Mouse (Mus musculus) subcutaneous adipose tissue, adult 2 months (tissue): ENCODE results near the gene Cacna1f. TPM values are rescaled to one million over a fixed set of nuclear protein-coding genes. Genes with fewer than 3 reads are reported as not detected.

Source experiments
- polyA plus RNA-seq: library from polyadenylated mRNA; depleted of rRNA; stranded (reverse); fragments of >200 nt; gene quantifications from 2 replicates; pipeline ENCODE4 v1.2.3, GENCODE M21; 2012; ENCODE audit warnings: low replicate concordance; rRNA removed

The Cacna1f gene
- 0.03 and 0.06 TPM in 2 replicates for polyA plus RNA-seq

DNA sequence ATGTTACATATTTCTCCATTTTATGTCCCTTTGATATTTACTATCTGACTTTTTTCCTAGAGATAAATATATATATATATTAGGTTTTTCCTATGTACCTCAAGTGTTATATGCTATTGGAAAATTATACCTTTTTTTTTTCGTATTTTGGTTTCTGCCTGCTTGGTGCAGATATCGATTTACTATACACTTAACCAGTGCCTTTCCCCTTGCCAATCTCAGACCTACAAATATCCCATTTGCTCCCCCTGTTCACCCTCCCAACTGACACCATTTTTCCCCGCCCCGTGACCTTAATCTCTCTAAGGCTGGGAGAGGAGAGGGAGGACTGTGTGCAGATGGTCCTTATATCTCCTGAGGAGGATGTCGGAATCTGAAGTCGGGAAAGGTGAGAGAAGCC lies at the start of gene Cacna1f:
Gene Cacna1f, plus strand, starts transcription at position 301 of the 400 bp plus-strand sequence.

DNA sequence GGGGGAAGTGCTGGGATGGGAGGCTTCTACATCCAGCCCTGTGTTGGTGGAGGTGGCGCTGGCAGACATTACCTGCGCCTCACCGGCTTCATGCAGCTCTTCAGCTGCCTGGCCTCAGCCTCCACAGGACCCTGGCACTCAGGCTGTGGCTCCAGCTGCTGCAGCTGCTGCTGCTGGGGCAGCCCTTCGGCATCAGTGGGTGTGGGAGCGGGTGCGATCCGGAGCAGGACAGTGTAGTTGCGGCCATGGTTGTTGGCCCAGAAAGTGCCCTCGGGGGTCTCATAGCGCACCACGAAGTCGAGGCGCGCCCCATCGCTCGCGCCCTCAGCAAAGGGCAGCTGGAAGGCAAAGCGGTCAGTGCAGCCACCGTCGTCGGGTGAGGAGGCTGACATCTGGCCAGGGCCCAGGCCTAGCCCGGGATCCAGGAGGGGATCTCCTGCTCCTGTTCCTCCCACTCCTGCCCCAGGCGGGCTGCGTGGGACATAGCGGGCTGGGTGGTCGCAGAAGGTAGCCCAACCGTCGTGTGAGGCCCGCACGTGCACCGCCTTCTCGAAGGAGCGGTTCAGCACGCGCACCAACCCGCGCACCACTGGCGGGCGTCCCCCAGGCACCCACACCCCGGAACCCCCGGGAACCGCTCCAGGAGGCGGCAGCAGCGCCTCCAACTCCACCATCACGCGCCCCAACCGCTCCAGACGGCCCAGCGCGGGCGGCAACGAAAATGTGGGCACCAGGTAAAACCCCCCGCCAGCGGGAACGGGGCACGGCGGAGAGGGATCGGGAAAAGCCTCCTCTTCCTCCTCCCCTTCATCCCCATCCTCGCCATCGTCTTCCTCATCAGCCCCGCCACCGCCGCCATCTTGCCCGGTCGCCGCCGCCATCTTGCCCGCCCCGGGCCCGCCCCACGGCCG lies 33.5 kb upstream of the Cacna1f start, which contains the start of gene Foxp3:
Gene Foxp3, plus strand, starts transcription at position 469 of the 911 bp plus-strand sequence.

DNA sequence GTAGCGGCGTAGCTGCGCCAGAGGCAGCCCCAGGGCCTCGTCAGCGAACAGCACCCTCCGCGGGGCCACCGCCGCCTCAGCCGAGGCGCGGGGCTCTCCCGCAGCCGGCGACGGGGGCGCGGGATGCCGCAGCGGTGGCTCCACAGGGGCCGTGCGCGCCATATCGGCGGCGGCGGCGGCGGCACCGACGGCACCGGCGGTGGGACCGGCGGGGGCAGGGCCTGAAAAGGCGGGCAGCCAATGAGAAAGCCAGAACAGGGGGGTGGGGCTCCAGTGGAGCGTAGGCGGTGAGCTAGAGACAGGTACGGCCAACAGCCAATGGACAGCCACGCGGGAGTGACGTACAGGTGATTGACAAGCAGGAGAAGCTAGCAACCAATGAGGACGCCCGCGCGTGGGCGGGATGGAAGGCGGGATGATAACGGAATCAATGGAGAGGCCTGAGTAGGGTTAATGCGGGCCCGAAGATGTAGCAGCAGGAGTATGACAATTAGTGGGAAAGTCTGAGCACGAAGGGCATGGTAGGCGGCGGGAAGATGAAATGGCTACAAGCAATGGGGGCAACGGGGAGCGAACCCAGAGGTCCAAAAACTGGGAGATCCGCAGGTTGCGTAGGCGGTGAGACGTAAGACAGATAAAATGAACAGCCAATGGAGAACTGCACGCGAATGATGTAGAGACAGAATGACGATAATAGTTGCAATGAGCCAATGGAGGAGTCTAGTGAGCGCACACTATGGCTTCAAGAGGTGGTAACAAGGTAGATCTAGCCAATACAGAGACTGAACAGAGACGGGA lies 32.6 kb upstream of the Cacna1f start, which contains the start of gene Ppp1r3f:
Gene Ppp1r3f, minus strand, starts transcription at position 197 of the 798 bp plus-strand sequence.

DNA sequence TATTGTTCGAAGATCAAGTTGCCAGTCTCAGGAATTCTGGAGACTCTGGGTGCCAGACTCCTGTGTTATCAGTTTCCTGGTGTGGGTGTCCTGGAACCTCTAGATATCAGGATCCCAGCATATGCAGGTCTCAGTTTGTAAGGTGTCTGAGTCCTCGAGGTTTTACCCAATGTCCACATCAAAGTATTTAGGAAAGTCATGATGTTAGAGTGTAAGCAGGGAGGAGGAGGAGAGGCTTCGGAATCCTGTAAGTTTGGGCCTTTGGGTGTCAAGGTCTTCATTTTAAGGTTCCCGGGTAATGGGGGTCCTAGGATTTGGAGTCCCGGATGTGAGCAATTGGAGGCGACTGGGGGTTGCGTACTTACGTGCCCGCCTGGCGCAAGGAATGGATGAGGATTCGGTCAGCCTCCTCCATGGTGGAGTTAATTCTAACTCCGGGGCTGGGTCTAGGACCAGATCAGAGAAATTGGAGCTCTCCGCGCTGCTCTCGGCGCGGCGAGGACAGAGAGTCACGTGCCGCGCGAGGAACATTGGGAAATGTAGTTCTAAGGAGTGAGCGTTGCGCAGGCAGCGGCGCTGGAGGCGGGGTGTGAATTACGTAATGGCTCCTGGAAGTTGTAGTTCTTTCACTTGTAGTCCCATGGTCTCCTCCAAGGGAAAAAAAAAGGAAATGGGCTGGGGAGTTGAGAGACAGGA lies 1.9 kb upstream of the Cacna1f start, which contains the start of gene Ccdc22:
Gene Ccdc22, minus strand, starts transcription at position 639 of the 696 bp plus-strand sequence.

GRCm38 (mm10) chrX:7638401-7639091 lies 31.7 kb downstream of the Cacna1f start, which contains the start of gene Syp:
Gene Syp, plus strand, starts transcription at chrX:7638471.

GRCm38 (mm10) chrX:7657221-7657639 lies 50.3 kb downstream of the Cacna1f start, which contains the start of gene Prickle3:
Gene Prickle3, plus strand, starts transcription at chrX:7657260.

DNA sequence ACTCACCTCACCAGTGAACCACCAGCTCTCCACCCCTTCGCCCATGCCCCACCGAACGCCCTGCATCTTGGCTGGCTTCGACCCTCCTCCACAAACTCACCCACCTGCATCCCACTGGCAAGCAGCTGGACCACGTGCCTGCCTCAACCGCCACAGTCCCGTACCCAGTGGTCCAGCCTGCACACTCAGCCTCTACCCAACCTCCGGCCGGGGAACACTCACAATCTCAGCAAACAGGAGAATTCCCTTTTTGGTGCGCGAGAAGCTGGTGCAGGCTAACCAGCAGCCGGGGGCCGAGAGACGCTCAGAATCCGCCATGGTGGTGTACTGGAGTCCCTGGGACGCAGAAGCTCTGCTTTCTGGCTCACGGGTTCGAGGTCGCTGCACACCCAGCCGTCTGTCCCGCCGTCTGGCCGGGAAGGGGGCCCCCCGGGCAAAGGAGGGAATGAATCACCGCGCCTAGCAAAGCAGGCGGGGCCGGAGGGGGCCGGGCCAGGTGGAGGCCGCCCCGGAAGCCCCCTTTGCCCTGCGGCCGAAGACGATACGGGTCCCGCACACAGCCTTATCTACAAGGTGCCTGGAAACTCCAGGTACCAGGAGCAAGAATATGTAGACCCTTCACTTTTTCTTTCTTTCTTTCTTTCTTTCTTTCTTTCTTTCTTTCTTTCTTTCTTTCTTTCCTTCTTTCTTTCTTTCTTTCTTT lies 64.2 kb downstream of the Cacna1f start, which contains the start of gene Plp2:
Gene Plp2, minus strand, starts transcription at position 470 of the 703 bp plus-strand sequence.

DNA sequence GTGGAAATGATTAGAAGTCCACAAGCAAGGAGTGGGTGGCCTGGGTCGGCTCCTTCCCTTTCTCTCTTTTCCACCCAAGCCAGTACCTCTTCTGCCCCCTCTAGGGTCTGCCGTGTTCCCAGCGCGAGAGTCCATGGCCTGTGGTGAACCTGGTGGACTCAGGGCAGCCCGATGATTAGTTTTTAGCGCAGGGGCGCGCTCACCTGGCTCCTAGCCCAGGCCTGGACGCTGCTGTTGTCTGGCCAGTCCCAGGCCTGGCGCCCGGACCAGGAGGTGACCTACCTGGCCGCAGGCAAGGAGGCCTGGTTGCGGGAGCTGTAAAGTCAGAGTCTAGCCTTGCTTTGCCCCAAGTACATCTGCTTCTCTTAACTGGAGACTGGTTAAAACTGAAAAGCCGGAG lies 74.0 kb downstream of the Cacna1f start, which contains the start of gene Magix:
Gene Magix, minus strand, starts transcription at position 388 of the 400 bp plus-strand sequence.

Other genes starting within 250 kb of the Cacna1f start
- 1.1 and 2.7 TPM in 2 replicates for gene Usp27x, start 231.3 kb upstream of the Cacna1f start, polyA plus RNA-seq
- 0.15 and 0.36 TPM in 2 replicates for gene Foxp3, start 33.4 kb upstream of the Cacna1f start, polyA plus RNA-seq
- gene Ppp1r3f, start 32.8 kb upstream of the Cacna1f start, polyA plus RNA-seq = 1.6 and 3.6 TPM in 2 replicates
- gene Ccdc22, start 1.6 kb upstream of the Cacna1f start, polyA plus RNA-seq = 20.1 and 23.7 TPM in 2 replicates
- 6.8 and 38.6 TPM in 2 replicates for gene Syp, start 31.4 kb downstream of the Cacna1f start, polyA plus RNA-seq
- gene Prickle3, start 50.2 kb downstream of the Cacna1f start, polyA plus RNA-seq = 22.2 and 28.8 TPM in 2 replicates
- 261 and 296 TPM in 2 replicates for gene Plp2, start 64.3 kb downstream of the Cacna1f start, polyA plus RNA-seq
- 6.6 and 7.9 TPM in 2 replicates for gene Magix, start 74.2 kb downstream of the Cacna1f start, polyA plus RNA-seq
- gene Gpkow, start 90.0 kb downstream of the Cacna1f start, polyA plus RNA-seq = 9.4 and 11.1 TPM in 2 replicates
- gene Wdr45, start 107.2 kb downstream of the Cacna1f start, polyA plus RNA-seq = 77.1 and 105 TPM in 2 replicates
- gene Gm45208, start 115.2 kb downstream of the Cacna1f start, polyA plus RNA-seq = 0.97 TPM in 1 of 2 replicates, not detected in the other
- gene Praf2, start 121.4 kb downstream of the Cacna1f start, polyA plus RNA-seq = 26.1 and 85.6 TPM in 2 replicates
- 3.5 and 16.5 TPM in 2 replicates for gene Ccdc120, start 143.8 kb downstream of the Cacna1f start, polyA plus RNA-seq
- gene Tfe3, start 155.5 kb downstream of the Cacna1f start, polyA plus RNA-seq = 27.8 and 38.8 TPM in 2 replicates
- 31.1 and 39.0 TPM in 2 replicates for gene Gripap1, start 182.7 kb downstream of the Cacna1f start, polyA plus RNA-seq
- gene Kcnd1, start 215.2 kb downstream of the Cacna1f start, polyA plus RNA-seq = 2.1 and 4.6 TPM in 2 replicates
- gene Otud5, start 234.3 kb downstream of the Cacna1f start, polyA plus RNA-seq = 24.5 and 39.8 TPM in 2 replicates